Mouse (Mus musculus) ovary, adult 10 weeks (tissue): ENCODE results near the gene Rpl10a. TPM values are rescaled to one million over a fixed set of nuclear protein-coding genes. Genes with fewer than 3 reads are reported as not detected.

Experiments
- polyA plus RNA-seq: library from polyadenylated mRNA; stranded (reverse); fragments of 350-450 nt; fragmentation: Illumina TruSeq; extraction: RNeasy Lipid Tissue Mini Kit (QIAGEN cat#74804); gene quantifications from one replicate; pipeline ENCODE4 v1.2.3, GENCODE M21; 2014

The Rpl10a gene
- 174 TPM for polyA plus RNA-seq

DNA sequence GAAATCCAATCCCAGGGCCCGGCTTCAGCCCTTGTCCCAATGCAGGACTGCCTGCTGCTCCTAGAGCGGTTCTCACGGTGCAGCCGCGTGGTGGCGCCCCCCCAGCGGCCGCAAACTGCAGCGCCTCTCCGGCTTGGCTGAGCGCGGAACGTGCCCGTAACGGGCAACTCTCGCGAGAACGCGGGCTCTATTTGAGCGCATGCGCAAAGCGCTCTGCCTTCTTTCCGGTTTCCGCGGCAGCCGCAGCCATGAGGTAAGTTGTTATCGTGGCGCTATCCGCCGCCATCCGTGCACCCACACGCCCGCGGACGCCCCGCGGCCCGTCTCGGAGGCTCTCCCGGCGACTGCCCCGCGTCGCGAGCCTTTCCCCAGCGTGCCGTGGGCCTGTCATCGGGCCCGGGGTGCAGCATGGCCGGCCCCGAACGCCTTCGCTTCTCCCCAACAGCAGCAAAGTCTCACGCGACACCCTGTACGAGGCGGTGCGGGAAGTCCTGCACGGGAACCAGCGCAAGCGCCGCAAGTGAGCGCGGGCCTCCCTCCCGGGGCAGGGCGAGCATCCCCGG, at the start of gene Rpl10a:
Gene Rpl10a, plus strand, starts transcription at position 106 of the 563 bp plus-strand sequence.

DNA sequence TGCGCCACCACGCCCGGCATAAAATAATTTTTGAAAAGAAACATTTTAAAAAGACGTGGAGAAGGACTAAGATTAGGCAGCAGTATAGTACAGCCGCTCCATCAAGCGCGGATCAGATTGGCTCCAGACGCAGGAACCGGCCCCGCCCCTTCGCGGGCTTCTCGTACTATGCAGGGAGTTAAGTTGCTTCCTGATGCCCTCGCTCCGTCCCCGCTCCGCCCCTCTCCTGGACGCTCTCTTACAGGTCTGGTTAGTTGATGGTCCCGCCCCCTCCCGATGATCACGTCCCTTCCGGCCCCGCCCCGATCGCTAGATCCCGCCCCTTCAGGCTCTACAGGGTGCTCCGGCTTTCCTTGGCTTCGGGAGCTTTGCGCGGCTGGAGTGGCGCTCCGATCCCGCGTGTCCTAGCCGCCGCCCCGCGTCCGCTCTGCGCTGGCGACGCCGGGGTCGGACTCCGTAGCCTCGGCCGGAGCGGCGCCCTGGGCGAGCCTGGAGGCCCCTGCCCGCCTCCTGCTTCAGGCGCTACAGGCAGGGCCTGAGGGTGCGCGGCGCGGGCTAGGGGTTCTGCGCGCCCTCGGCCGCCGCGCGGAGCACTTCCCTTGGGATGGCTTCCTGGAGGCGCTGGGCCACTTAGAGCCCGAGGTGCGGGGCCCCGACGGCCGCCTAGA, 14.9 kb upstream of the Rpl10a start, which contains the start of gene Fance:
Gene Fance, plus strand, starts transcription at position 308 of the 668 bp plus-strand sequence.

DNA sequence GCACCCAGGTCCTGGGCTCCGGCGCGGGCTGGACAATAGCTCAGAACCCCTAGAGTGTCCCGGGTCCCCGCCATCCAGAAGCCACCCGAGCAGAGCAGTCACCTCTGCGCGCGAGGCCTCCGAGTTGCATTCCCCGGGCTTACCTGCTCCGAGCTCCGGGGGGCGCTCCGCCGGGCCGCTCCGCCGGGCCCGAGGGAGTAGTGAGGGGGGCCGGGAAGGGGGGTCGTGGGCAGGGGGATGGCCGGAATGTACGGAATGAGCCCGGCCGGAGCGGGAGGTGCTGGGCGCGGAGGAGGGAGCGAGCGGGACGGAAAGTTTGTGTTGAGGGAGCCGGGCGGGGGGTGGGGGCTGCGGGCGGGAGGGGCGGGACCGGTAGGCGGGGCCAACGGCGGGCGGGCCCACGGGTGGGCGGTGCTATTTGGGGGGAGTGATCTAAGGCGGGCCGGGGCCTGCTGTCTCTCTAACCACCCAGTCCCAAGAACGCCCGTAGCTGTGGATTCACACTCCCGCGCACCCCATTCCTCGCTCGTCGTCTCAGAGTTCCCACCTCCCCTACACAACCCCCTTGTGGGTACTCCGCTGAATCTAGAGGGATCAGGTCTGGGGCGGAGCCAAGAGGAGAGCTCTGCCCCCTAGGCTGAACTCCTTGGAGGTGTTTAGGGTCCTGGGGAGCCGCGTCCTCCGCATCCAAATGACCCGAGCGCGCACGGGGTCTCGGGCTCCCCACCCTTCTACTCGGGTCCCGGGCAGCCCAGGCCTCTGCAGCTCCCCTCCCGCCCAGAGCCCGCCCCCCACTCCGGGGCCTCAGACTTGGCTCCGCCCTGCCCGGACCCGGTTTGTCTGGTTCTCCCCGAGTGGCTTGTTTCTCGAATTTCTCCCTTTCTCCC, 22.4 kb downstream of the Rpl10a start, which contains the start of gene Tead3:
Gene Tead3, minus strand, starts transcription at position 352 of the 887 bp plus-strand sequence.

DNA sequence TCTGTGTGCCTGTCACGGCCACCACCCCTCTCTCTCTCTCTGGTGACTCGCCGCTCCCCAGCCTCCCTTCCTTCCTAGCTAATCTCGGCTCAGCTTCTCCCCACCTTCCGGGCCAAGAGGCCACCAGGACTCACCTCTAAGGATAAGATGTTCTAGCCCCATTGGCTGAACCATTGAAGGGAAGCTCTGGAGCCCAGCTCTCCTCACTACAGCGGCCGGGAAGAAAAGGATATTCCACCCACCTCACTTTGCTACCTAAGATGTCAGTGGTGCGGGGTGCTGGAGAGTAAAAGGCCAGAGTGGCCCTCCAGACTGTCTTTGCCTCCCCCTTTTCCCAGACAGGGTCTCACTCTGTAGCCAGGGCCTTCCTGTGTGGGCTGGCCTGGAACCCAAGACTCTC, 36.9 kb downstream of the Rpl10a start, which contains the start of gene Tulp1:
Gene Tulp1, minus strand, starts transcription at position 101 of the 400 bp plus-strand sequence.

Other genes starting within 250 kb of the Rpl10a start
- gene Tcp11, start 247.8 kb upstream of the Rpl10a start, polyA plus RNA-seq, result not detected
- 0.80 TPM for gene Scube3, start 186.3 kb upstream of the Rpl10a start, polyA plus RNA-seq
- gene Zfp523, start 151.3 kb upstream of the Rpl10a start, polyA plus RNA-seq, result 0.54 TPM
- gene Def6, start 120.7 kb upstream of the Rpl10a start, polyA plus RNA-seq, result not detected
- 0.17 TPM for gene Ppard, start 95.8 kb upstream of the Rpl10a start, polyA plus RNA-seq
- not detected for gene Fance, start 15.0 kb upstream of the Rpl10a start, polyA plus RNA-seq
- 0.57 TPM for gene Tead3, start 22.3 kb downstream of the Rpl10a start, polyA plus RNA-seq
- gene Tulp1, start 36.8 kb downstream of the Rpl10a start, polyA plus RNA-seq, result not detected
- 158 TPM for gene Fkbp5, start 189.1 kb downstream of the Rpl10a start, polyA plus RNA-seq
- gene Armc12, start 202.3 kb downstream of the Rpl10a start, polyA plus RNA-seq, result not detected
- gene Clpsl2, start 220.9 kb downstream of the Rpl10a start, polyA plus RNA-seq, result not detected
- 0.97 TPM for gene Clps, start 232.3 kb downstream of the Rpl10a start, polyA plus RNA-seq
- gene Lhfpl5, start 247.2 kb downstream of the Rpl10a start, polyA plus RNA-seq, result not detected